Mouse (Mus musculus): ENCODE data around the gene BC053393. TPM values are rescaled to one million over a fixed set of nuclear protein-coding genes. Genes with fewer than 3 reads are reported as not detected.
"Not testable (repeated sequence)": the region's sequence is repeated elsewhere in the genome, so short reads cannot be mapped to it uniquely, and the experiment has no call there.

Gene BC053393
- not detected in 2 replicates for polyA plus RNA-seq (2012; rRNA removed)

DNA sequence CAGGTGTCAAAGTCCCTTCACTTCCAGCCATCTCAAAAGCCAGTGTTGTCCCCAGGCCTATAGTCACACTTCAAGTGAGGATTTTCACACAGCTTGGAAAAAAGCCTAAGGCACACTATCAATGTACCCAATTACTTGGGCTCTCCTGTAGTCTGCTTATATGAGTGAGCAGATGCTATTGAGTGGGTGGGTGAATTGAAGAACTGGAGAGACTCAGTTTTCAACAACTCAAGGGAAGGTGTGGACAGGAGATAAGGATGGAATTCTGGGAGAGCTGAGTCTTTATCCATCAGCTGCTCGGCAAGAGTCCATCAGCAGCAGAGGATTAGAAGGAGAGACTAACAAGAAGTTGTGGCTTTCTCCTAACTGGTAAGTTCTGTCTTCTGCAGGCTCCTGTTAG, at the start of gene BC053393:
Gene BC053393 (plus strand): TSS at position 210 of the 400 bp plus-strand sequence.
- DNase-seq (ENCODE audit: low read depth, low spot score), result no peak
- WGBS, result 71% methylated on average over 1 of the region's 1 CpGs

GRCm38 (mm10) chr11:46522719-46523118, 48.6 kb upstream of the BC053393 start:
- 76% methylated on average over 3 of the region's 3 CpGs for WGBS
- DNase-seq (ENCODE audit: low read depth, low spot score), result no peak

DNA sequence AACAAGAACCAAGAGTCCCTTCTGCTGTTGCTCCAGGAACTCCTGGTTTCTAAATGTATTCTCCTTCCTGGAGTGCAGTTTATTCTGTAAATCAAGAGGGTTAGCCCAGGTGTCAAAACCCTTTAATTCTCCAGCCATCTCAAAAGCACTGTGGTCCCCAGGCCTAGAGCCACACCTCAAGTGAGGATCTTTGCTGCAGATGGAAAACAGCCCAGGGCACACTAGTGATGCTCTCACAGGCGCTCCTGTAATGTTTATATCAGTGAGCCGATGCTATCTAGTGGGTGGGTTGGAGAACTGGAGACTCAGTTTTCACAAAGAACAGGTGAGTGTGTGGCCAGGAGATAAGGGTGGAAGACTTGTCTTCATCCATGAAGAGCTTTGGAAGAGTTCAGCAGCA, 47.4 kb upstream of the BC053393 start, which contains the start of gene Gm12169:
Gene Gm12169 (plus strand): TSS at position 301 of the 400 bp plus-strand sequence.
- 82% methylated on average over 2 of the region's 2 CpGs for WGBS
- DNase-seq (ENCODE audit: low read depth, low spot score), result no peak

DNA sequence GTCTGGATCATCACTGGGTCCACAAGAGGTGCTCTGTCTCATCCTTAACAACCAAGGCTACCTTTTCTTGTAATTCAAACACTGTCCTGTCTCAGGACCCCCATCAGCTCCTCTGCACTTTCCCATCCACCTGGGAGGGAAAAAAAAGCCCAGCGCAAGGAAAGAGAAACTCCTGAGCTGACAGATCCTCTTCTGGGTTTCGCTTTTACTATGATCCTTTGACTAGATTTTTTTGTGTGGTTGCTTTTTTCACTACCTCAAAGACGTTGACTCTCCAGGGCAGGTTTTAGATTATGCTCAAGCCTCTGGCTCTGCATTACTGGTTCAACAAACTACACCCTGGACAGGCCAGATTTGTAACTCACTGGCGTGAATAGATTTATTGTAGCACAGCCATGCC, 41.2 kb upstream of the BC053393 start:
- 45% methylated on average over 4 of the region's 4 CpGs for WGBS
- DNase-seq (ENCODE audit: low read depth, low spot score), result no peak

- WGBS, result 74% methylated on average over 4 of the region's 4 CpGs
Observed at GRCm38 (mm10) chr11:46536978-46537377, 34.4 kb upstream of the BC053393 start.

DNA sequence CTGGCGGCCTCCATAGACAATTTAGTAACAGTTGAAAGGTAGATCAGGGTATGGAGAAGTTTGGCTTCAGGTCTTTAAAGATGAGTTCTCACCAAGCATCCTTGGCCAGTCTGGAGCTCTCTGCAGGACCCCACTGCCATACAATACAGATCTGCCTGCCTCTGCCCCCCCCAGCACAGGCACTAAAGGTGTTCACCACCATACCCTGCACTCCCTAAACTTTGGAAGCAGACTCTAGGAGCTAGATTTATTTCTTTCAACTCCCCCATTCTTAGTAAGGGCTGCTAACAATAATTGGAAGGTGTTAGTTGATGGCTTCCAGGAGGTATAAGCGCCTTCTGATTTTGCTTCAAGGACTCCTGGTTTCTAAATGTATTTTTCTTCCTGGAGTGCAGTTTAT, 27.8 kb upstream of the BC053393 start:
- 70% methylated on average over 2 of the region's 2 CpGs for WGBS

More at GRCm38 (mm10) chr11:46536978-46537377, 34.4 kb upstream of the BC053393 start:
- no peak for DNase-seq (ENCODE audit: low read depth, low spot score)

GRCm38 (mm10) chr11:46549721-46550120, 21.6 kb upstream of the BC053393 start:
- 71% methylated on average over 4 of the region's 4 CpGs for WGBS
- DNase-seq (ENCODE audit: low read depth, low spot score), result no peak

More for the DNA sequence above, 27.8 kb upstream of the BC053393 start:
- DNase-seq (ENCODE audit: low read depth, low spot score), result no peak

GRCm38 (mm10) chr11:46552741-46553140, 18.6 kb upstream of the BC053393 start:
- DNase-seq (ENCODE audit: low read depth, low spot score), result no peak
- WGBS, result 95% methylated on average over 3 of the region's 3 CpGs

GRCm38 (mm10) chr11:46561096-46561495, 10.2 kb upstream of the BC053393 start:
- WGBS, result 80% methylated on average over 4 of the region's 4 CpGs
- DNase-seq (ENCODE audit: low read depth, low spot score), result no peak

- DNase-seq (ENCODE audit: low read depth, low spot score), result no peak
- WGBS, result 35% methylated on average over 1 of the region's 1 CpGs
Observed at GRCm38 (mm10) chr11:46564671-46565070, 6.7 kb upstream of the BC053393 start.

GRCm38 (mm10) chr11:46565967-46566366, 5.4 kb upstream of the BC053393 start:
- WGBS, result 93% methylated on average over 2 of the region's 2 CpGs
- DNase-seq (ENCODE audit: low read depth, low spot score), result no peak

GRCm38 (mm10) chr11:46569107-46569506, 2.2 kb upstream of the BC053393 start:
- WGBS, result 71% methylated on average over 1 of the region's 1 CpGs

DNA sequence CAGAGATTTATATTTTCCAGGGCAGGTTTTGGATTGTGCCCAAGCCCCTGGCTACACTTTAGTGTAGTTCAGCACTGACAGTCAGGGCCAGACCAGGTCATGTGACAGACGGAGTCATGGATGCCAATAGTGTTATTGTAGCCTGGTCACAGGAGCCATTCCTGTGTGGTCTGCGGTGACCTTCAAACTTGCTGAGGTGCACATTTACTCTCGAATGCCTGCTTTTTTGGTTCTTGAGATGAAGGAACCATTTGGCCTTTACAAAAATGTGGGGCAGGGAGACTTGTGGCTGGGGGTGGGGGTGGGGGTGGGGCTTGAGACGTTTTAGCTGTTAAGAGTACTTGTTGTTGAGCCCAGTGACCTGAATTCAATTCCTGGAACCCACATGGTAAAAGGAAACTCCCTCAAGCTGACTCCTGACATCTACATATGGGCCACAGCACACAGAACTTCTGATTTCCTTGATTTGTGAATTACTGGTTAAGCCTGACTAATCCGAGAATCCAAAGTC, 7.5 kb downstream of the BC053393 start:
- no peak for DNase-seq (ENCODE audit: low read depth, low spot score)
- WGBS, result 49% methylated on average over 5 of the region's 5 CpGs

More at GRCm38 (mm10) chr11:46569107-46569506, 2.2 kb upstream of the BC053393 start:
- DNase-seq (ENCODE audit: low read depth, low spot score), result no peak

GRCm38 (mm10) chr11:46580428-46580827, 9.1 kb downstream of the BC053393 start:
- DNase-seq (ENCODE audit: low read depth, low spot score), result no peak
- 67% methylated on average over 3 of the region's 3 CpGs for WGBS

- no peak for DNase-seq (ENCODE audit: low read depth, low spot score)
- 51% methylated on average over 5 of the region's 5 CpGs for WGBS
Observed at GRCm38 (mm10) chr11:46582741-46583140, 11.4 kb downstream of the BC053393 start.

DNA sequence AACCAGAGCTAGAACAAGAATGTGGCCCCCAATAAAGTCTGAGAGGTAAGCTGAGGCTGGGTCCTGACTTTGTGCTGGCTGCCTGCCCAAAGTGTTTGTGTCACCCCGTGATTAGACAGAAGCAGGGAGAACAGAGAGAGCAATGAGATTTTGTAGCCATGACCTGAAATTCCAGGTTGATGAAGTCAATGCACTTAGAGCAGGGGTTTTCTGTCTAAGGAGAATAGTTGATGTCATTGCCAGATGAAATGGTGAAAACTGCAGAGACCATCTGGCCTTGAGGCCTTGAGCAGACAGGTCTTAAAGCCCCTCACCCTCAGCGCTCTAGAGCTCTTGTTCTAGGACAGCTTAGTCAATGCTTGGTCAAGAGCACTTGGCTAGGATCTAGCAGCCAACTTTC, 21.1 kb downstream of the BC053393 start:
- 75% methylated on average over 2 of the region's 2 CpGs for WGBS

DNA sequence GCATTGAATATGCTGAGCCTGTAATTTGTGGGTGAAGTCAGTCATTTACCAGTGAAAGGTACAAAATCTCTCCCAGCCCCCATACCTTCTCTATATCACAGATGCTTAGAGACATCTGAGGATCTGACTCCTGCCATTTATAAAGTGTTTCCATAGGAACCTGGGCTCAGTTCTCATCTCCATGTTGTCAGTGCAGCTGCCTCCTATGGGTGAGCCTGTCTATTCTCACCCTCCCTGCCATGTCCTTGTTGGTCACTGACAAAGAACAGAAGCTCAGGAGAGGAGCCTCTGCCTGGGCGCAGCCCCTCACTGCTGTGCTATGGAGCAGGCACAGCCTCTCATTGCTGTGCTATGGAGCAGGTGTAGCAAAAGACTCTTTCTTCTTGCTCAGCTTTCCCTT, 48.6 kb downstream of the BC053393 start:
- 67% methylated on average over 1 of the region's 1 CpGs for WGBS
- no peak for DNase-seq (ENCODE audit: low read depth, low spot score)

More for the DNA sequence above, 21.1 kb downstream of the BC053393 start:
- DNase-seq (ENCODE audit: low read depth, low spot score), result no peak

DNA sequence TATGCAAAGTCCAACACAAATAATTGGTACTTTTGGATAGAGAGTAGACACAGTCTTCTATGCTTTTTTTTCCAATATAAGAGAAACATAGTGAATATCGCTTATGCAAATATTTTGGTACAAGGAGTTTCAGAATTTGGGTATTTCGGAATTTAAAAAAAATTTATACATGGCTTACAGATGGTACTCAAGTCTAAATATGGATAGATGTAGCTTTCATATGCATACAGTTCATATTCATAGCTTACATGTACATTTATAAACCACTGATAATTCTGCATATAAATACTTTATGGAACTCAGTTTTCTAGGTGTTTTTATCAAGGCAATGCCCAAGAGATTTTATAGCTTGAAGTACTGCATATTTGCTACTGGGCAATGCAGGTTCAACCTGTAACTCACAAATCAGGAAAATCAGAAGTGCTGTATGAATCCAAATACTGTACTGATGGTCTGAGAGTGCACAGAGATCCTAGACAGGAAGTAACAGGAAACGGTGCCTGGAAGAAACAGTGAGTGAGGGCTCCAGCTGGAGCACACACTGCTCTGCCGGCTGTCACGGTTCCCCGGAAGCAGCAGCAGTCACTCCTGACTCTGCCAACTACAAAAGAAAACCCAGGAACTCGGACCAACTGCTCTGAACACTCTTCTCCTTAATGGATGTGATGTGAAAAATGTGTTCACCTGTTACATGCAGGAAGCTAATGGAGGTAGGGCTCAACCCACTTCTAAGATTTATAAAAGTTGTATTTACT, 49.3 kb downstream of the BC053393 start:
- DNase-seq (ENCODE audit: low read depth, low spot score), result no peak
- 58% methylated on average over 7 of the region's 7 CpGs for WGBS

DNA sequence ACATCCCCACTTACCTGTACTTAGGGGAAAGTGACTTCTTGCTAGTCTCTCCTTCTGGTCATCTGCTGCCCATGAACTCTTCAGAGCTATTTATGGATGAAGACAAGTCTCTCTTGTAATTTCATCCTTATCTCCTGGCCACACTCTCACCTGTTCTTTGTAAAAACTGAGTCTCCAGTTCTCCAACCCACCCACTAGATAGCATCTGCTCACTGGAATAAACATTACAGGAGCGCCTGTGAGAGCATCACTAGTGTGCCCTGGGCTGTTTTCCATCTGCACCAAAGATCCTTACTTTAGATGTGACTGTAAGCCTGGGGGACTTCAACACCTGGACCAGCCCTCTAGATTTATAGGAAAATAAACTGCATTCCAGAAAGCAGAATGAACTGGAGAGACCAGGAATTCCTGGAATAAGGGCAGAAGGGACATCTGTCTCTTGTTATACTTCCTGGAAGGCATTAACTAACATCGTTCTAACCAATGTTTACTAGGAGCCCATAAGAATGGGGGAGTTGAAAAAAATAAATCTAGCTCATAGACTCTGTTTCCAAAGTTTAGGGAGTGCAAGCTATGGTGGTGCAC, 58.0 kb downstream of the BC053393 start, which contains the start of gene Dppa1:
Gene Dppa1 (minus strand): TSS at position 51 of the 585 bp plus-strand sequence.
- 52% methylated on average over 2 of the region's 2 CpGs for WGBS

DNA sequence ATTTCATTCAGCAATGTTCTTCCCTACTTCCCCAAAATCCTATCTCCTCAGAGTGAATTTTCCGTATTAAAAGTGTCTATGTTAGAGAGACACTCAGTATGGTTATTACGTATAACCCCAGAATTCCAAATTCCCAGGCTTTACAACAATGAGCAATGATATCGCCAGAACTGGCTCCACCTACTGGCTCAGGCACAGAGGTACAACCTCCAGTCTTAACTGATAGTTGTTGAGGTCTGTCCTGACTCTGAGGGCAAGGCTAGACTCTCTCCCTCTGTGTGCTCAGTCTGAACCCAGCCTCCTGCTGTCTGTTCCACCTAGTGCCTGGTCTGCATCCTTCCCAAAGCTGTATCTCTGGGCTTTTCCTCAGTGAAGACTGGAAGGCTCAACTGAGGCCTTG, 60.3 kb downstream of the BC053393 start:
- 30% methylated on average over 3 of the region's 3 CpGs for WGBS

More for the DNA sequence above, 58.0 kb downstream of the BC053393 start, which contains the start of gene Dppa1:
- no peak for DNase-seq (ENCODE audit: low read depth, low spot score)

DNA sequence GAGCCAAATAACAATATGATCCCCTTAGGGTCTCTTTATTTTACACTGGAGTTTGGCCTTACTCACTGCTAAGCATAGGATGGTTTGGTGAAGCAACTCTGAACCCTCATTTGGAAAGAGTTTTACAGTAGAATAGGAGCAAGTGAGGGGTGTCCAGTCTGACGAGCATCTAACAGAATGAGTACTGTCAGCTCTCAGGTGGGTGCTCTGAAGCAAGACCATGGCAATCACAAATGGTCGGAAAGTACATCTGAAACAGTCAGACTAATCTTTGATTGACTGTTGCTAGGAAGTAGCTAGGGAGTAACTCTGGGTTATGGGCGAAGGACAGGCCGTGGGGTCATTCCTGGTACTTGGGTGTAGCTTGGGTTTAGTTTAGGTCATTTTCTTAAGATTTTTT, 64.2 kb downstream of the BC053393 start:
- DNase-seq (ENCODE audit: low read depth, low spot score), result not testable (repeated sequence)
- WGBS, result 77% methylated on average over 4 of the region's 4 CpGs

More for the DNA sequence above, 60.3 kb downstream of the BC053393 start:
- no peak for DNase-seq (ENCODE audit: low read depth, low spot score)
